Mouse (Mus musculus) spleen, postnatal 10 days (tissue): Measurements from ENCODE around the gene Cdk17.

Experiments used
- DNase-seq, 2 experiments: peaks; one replicate each; pipeline ENCODE4 v3.0.0; 2021 to 2022; ENCODE audit warnings: low spot score in 2 of 2

Gene Cdk17

GRCm38 (mm10) chr10:93261981-93262499 is 101.4 kb downstream of the Cdk17 start:
- DNase-seq = no peak

GRCm38 (mm10) chr10:93263431-93263830 is 102.8 kb downstream of the Cdk17 start:
- no peak for DNase-seq

GRCm38 (mm10) chr10:93264001-93264400 is 103.3 kb downstream of the Cdk17 start:
- no peak for DNase-seq

GRCm38 (mm10) chr10:93265833-93266232 is 105.2 kb downstream of the Cdk17 start:
- no peak for DNase-seq

- no peak for DNase-seq
These were observed 105.8 kb downstream of the Cdk17 start for GRCm38 (mm10) chr10:93266521-93266920.

DNA sequence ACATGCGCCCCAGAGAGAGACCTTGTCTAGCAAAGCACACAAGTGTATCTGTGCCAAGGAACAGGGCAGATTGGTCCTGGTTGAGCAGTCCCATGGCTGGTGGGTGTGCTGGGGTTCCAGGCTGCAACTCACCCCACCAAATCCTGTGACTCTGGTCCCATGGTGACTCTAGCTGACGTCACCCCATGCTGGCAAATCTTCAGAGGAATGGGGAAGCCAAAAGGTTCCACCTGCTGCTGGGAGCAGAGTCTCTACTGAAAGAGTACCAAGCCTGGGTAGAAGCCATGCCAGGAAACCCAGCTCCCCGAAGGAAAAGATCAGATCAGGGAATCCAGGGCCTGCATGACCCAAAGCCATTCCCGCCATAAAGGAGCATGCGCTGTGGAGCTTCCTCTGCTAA is 106.8 kb downstream of the Cdk17 start:
- no peak for DNase-seq

DNA sequence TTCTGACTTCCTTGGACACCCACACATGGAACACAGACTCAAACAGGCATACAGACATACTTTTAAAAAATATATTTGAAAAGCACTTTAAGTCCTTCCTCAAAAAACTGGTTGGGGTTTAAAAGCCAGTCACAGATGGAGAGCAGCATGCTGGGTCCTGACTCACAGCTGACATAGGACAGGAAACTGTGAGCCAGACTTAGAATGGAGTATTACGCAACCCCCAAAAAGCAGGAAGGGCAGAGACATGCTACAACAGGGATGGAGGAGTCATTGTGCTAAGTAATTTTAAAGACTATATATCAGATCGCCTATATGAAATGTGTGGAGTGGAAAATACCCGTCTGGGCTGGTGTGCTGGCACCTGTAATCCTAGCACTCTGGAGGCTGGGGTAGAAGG is 107.7 kb downstream of the Cdk17 start:
- DNase-seq = no peak

DNA sequence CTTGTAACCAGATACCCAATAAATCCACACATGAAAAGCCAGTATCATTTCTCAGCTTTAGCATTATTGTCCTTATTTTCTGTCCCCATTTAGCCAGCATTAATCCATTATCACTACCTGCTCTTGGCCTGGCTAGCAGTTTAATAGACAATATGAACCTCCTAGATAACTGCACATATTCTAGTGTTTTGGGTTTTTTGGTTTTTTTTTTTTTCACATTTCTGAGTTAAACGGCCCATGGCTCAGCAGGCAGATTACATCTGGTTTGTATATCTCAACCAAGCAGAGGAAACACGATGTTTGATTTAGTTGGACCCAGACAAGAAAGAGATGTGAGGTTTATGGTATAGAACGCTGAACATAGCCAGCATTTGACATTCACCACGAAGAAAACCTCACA is 109.1 kb downstream of the Cdk17 start:
- DNase-seq = no peak

DNA sequence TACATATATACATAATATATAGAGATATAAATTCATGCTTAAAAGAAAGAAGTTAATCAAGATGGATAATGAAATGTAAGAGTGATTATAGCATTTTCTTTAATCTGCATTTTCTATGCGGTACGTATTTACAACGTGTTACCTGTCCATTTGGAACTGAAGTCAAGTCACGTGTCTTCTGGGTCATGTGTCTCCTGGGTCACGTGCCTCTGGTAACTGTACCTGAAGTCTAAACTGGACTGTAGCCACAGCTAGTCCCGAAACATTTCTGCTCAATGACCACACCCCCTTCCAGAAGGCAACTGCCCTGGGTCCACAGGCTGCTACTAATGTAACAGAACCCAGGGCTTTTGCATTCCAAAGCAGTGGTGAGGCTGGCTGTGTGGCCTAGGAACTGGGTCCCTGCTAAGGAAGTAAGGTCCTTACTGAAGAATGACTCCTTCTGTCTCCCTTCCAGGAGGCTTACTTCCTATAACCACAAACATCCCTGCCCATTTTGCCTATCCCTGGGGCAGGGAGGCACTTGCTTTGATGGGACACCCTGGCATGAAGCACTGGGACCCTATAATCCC is 110.3 kb downstream of the Cdk17 start:
- no peak for DNase-seq

DNA sequence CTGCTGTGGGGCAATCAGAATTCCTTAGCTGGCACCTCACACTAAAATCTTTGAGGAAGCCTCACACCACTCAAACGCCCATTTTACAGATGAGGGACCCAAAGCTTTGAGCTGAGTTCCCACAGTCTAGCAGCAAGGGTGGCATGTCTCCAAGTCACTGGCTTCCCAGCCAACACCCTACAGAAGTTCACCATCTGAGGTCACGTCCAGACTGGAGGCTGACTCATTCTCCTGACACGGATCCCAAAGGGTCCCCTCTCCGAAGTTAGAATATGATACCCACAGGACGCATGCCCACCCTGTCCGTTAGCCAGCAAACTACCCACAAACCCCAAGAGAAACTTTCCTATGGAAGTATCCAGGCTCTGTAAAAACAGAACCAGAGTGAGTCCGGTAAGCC is 111.2 kb downstream of the Cdk17 start:
- DNase-seq = no peak

DNA sequence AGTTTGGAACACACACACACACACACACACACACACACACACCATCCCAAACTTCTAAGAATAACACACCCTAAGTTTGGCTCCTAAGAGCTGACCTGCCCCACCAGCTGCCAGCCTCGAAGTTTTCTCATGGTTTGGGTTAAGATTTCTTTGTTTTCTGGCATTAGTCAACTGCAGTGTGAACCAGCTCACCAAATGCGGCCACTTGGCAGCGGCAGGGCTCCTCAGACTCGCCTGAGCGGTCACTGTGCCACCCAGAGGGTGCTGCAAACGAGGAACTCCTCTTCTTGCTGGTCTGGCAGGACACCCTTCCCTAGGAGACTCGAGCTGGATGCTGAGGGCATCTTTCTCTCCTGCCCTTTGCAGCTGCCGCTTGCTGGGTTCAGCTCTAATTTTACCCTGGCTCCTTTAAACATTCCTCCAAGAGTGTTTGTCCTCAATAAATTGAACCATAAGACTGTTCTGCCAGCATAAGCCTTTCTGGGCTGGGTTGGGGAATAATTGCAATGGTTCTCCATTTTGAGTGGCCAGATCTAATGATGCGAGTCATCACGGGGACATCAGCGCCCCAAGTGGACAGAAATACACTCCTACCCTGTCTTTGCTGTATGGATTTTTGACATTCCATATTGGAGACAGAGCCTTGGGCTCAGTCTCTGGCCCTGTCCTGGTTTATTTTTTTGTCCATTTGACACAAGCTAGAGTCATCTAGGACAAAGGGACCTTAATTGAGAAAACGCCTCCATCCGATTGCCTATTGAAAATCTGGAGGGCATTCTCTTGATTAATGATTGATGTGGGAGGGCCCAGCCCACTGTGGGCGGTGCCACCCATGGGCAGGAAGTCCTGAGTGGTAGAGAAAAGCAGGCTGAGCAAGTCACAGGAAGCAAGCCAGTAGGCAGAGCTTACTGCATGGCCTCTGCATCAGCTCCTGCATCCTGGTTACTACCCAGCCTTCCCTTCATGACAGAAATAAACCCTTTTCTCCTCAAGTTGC is 112.6 kb downstream of the Cdk17 start:
- peak in 1 of 2 experiments; percentile 36 for DNase-seq

DNA sequence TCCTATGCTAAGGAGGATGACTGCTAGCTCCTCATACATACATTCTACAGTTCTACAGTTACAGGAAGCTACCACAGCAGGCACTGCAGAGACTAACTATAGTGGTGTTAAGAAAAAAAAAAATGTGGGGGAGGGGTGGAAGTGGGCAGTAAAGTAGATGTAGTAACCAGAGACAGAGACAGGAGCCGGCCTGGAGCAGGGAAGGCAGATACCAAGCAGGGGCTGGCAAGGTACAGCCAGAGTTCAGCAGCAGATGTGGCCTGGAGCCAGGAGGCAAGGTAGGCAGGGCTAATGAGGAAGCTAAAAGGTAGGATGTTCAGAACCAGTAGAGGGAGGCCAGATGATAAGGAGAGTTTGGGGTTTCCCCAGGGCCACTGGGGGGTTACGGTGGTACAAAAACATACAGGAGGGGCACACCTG is 113.6 kb downstream of the Cdk17 start:
- DNase-seq = peak in 1 of 2 experiments; percentile 41

DNA sequence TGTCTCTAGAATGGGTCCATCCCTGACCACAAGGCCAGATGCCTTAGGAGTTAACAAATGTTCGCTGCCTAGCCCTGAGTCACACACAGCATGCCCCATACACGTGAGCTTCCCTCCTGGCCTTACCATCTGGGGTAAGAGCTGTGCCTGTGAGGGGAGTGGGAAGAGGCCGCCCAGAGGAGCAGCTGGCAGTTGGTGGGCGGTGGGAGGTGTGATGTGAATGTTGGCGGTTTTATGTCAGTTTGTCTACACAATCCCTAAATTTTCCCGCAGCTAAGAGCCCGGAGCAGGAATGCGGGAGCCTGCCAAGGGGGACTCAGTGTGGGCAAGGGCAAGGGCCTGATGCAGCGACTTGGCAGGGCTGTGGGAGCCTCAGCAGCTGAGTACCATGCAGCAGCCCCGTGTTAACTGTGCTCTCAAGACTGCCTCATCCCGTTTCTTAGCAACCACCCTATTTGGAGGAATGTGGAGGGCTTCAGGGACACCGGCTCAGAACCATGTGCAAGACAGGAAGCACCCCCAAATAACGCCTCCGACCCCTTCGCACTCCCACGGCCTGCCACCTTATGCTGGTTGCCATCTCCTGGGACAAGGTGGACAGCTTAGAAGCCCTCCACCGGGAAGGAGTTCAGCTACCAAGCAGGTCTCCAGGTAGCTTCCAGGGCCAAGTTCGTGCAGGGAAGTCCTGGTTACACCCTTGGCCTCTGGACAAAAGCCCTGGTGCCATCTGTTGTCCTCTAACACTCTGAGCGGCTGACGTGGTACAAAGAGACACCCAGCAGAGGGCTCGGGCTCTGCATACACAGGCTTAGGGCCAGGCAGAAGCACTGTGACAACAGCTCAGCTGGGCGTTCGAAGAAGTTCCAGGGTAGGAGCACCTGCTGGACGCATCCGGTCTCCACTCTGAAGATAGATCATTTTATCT is 114.8 kb downstream of the Cdk17 start:
- no peak for DNase-seq

- DNase-seq = no peak
These were observed 115.7 kb downstream of the Cdk17 start for GRCm38 (mm10) chr10:93276349-93276763.

- DNase-seq = no peak
These were observed 116.2 kb downstream of the Cdk17 start for GRCm38 (mm10) chr10:93276857-93277256.

GRCm38 (mm10) chr10:93278361-93278760 is 117.7 kb downstream of the Cdk17 start:
- DNase-seq = no peak

DNA sequence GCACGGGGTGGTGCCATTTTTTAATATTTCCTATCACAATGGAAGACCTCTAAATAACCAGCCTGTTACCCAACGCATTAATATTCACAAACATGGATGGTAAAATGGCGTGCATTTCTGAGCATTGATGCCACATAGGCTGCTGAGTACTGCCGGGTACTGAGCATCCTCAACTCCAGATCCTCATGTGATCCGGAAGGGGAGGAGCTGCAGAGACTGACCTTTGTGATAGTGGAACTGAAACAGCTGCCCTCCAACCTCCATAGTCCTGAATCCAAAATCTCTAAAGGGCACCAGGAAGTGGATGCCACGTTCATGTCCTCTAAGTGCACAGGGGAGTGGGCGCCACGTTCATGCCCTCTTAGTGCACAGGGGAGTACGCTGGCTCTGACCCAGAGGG is 118.4 kb downstream of the Cdk17 start:
- no peak for DNase-seq

DNA sequence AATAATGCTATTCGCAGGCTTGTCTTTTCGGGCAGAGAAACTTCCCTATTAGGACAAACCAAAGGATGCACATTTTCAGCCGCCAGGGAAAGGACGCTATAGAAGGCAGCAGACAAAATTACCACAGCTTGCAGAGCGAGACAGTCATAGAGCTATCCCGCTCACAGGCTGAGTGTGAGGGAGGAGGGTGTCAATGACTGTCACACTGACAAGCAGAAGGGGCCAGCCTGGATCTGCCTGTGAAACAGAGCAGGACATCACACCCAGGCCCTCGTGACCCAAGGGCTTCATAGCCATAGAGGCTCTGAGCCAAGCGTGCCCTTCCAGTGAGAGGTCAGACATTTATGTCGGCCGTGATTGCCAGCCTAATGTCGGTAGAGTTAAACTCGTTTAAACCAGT is 119.9 kb downstream of the Cdk17 start:
- no peak for DNase-seq

DNA sequence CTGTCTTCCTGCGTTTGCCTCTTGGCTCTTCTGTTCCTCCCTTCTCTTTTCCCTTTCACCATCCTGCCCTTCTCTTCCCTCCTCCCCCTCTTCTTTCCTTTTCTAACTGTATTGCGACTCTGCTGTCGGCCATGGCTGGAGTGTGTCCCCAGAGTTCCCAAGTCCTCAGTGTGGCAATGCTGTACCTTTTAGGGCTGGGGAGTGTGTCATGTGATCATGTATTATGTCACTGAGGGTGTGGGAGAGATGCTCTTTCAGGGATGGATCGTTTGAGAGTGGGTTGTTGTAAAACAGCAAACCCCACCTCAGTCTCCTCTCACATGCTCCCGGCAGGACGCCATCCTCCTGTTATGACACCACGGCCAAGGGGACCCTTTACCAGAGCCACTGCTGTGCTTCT is 120.4 kb downstream of the Cdk17 start:
- no peak for DNase-seq

DNA sequence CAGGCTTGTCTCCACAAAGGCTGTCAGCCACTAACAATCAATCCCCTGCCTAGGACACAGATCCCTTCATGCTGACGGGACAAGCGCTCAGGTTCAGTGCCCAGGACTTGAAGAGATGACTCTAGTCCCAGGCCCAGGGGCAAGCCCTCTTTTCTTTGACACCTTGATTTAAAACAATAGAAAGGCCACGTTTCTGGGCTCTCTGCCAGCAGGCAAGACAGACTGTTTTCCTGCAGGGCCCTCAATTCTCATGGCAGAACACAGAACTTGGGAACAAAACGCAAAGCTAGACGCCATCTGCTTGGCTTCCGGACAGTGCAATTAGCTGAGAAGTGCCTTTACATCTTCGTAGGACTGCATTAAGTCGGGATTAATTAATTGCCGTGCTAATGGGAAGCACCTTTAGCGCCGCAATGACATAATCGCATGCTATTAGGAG is 121.9 kb downstream of the Cdk17 start:
- no peak for DNase-seq

DNA sequence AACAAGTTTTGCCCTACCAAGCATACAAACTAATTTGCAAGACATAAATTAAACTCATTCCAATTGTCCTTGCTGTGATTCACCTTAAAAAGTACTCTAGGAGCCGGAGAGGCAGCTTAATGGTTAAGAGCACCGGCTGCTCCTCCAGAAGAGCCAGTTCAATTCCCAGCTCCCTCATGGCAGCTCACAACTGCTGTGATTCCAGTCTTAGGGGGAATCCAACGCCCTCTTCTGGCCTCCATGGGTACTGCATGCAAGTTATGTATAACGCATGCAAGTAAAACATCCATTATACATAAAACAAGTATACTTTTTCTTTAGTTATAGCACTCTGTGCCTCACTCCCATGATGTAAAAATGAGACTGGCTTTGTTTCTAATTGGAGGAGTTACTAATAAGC is 122.6 kb downstream of the Cdk17 start:
- peak in 1 of 2 experiments; percentile 55 for DNase-seq

DNA sequence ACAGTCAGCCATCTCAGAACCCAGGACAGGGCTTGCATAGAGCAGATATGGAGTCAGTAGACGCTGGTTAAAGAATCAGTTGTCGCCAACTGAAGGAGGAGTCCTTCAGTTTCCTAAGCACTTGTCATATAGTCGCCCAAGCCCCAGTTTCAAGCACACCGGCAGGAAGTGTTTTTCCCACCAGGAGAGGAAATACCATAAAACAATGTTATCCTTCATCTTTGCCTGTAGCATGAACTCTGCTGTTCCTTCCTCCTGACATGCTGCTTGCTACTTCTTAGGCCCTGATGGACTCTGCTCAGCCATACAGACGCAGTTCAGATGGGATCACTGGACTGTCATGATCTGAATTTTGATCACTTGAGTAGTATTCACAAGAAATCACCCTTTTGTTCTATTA is 124.8 kb downstream of the Cdk17 start:
- DNase-seq = no peak
